Mouse (Mus musculus): ENCODE results near the gene Cnot8.
"Not testable (repeated sequence)": the region's sequence is repeated elsewhere in the genome, so short reads cannot be mapped to it uniquely, and the experiment has no call there.

Cnot8 gene

GRCm38 (mm10) chr11:58103697-58104306 is at the start of gene Cnot8:
Gene Cnot8, plus strand, starts transcription at chr11:58104153.
- peak; percentile 99 for DNase-seq

GRCm38 (mm10) chr11:58057455-58057854 is 46.5 kb upstream of the Cnot8 start:
- peak; percentile 63 for DNase-seq

GRCm38 (mm10) chr11:58059752-58060151 is 44.2 kb upstream of the Cnot8 start:
- not testable (repeated sequence) for DNase-seq

GRCm38 (mm10) chr11:58061218-58061617 is 42.7 kb upstream of the Cnot8 start:
- not testable (repeated sequence) for DNase-seq

- no peak for DNase-seq
Observed at GRCm38 (mm10) chr11:58062586-58062985, 41.4 kb upstream of the Cnot8 start.

GRCm38 (mm10) chr11:58065025-58065424 is 38.9 kb upstream of the Cnot8 start:
- DNase-seq, result no peak

- DNase-seq, result no peak
Observed at GRCm38 (mm10) chr11:58072978-58073377, 31.0 kb upstream of the Cnot8 start.

GRCm38 (mm10) chr11:58077270-58077669 is 26.7 kb upstream of the Cnot8 start:
- no peak for DNase-seq

GRCm38 (mm10) chr11:58081716-58082115 is 22.2 kb upstream of the Cnot8 start:
- no peak for DNase-seq

- peak; percentile 26 for DNase-seq
Observed at GRCm38 (mm10) chr11:58092541-58092940, 11.4 kb upstream of the Cnot8 start.

GRCm38 (mm10) chr11:58093021-58093528 is 10.9 kb upstream of the Cnot8 start, which contains the start of gene Gm12248:
Gene Gm12248, minus strand, starts transcription at chr11:58093134.
- DNase-seq, result peak; percentile 61

- no peak for DNase-seq
Observed at GRCm38 (mm10) chr11:58094766-58095165, 9.2 kb upstream of the Cnot8 start.

GRCm38 (mm10) chr11:58095561-58095960 is 8.4 kb upstream of the Cnot8 start:
- DNase-seq, result no peak

- peak; percentile 22 for DNase-seq
Observed at GRCm38 (mm10) chr11:58096160-58096559, 7.8 kb upstream of the Cnot8 start.

GRCm38 (mm10) chr11:58096821-58097620 is 6.9 kb upstream of the Cnot8 start:
- no peak for DNase-seq

- peak; percentile 17 for DNase-seq
Observed at GRCm38 (mm10) chr11:58097621-58098365, 6.2 kb upstream of the Cnot8 start.

GRCm38 (mm10) chr11:58098366-58098720 is 5.6 kb upstream of the Cnot8 start:
- peak; percentile 28 for DNase-seq

- DNase-seq, result no peak
Observed at GRCm38 (mm10) chr11:58100006-58100405, 3.9 kb upstream of the Cnot8 start.

- no peak for DNase-seq
Observed at GRCm38 (mm10) chr11:58101194-58101720, 2.7 kb upstream of the Cnot8 start.

GRCm38 (mm10) chr11:58102146-58102545 is 1.8 kb upstream of the Cnot8 start:
- DNase-seq, result no peak

- no peak for DNase-seq
Observed at GRCm38 (mm10) chr11:58102581-58103343, 1.2 kb upstream of the Cnot8 start.

- no peak for DNase-seq
Observed at GRCm38 (mm10) chr11:58103344-58103653, 654 bp upstream of the Cnot8 start.

All from lung, postnatal 36 days (tissue).